Mouse (Mus musculus): ENCODE data around the gene Cenpp.

DNA sequence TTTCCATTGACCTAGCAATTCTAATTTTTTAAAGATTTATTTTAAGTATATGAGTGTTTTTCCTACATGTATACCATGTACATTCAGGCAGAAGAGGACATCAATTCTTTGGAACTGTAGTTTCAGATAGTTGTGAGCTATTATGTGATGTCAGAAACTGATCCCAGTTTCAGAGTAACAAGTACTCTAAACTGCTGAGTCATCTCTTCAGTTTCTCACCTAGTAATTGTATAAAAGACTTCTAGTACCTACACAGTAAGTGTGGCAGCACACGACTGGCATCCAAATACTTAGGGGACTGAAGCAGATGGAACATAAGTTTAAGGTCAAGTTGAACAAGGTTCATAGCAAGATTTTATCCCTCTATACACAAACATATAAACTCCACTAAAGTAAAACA lies 6.6 kb downstream of the Cenpp start:
- TF ChIP-seq CTCF (IDR thresholded peaks at IDR 0.05; ENCODE audit: insufficient read depth, low read length) (no peak), POLR2A (IDR thresholded peaks at IDR 0.05; ENCODE audit: borderline replicate concordance, extremely low read depth, low read depth, low read length) (no peak)
